Mouse (Mus musculus): ENCODE data around the gene Nme4.

DNA sequence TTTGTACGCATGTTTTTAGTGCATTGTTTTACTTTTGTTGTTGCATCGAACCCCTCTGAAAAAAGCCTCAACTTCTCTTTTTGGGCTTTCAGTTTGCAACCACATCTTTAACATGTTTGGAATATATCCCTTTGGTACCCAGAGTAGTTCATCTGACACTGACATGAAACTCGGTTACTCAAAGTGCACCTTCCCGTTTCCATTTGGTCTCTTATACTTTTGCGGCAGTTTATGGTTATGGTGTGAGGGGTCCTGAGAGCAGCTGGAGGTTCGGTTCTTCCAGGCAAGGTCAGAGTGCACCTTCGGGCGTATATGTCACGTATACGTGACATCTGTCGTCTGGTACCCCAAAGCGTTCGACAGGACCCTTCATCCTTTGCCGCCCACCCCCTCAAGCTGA, 17.3 kb upstream of the Nme4 start:
- TF ChIP-seq CTCF (IDR thresholded peaks at IDR 0.05; ENCODE audit: low read depth) (no peak), EP300 (optimal IDR thresholded peaks at IDR 0.05) (no peak)
